Mouse (Mus musculus): ENCODE measurements around the gene St6galnac6.

- no peak for TF ChIP-seq GATA1 (IDR thresholded peaks at IDR 0.05; ENCODE audit: low read length)
- no peak for TF ChIP-seq TAL1 (IDR thresholded peaks at IDR 0.05; ENCODE audit: low read length)
Measured at GRCm38 (mm10) chr2:32625873-32626694, 26.6 kb downstream of the St6galnac6 start.

Data from erythroblast, embryonic 14.5 days (primary cell).